Mouse (Mus musculus) lung, adult 10 weeks (tissue): ENCODE results near the gene Gm3417. TPM values are rescaled to one million over a fixed set of nuclear protein-coding genes. Genes with fewer than 3 reads are reported as not detected.

Experiments used
- polyA plus RNA-seq: library from polyadenylated mRNA; stranded (reverse); fragments of 350-450 nt; fragmentation: Illumina TruSeq; extraction: RNeasy Lipid Tissue Mini Kit (QIAGEN cat#74804); gene quantifications from one replicate; pipeline ENCODE4 v1.2.3, GENCODE M21; 2014; ENCODE audit warnings: low read depth, low replicate concordance; ENCODE audit not compliant: insufficient read depth

Gene Gm3417
- polyA plus RNA-seq: 1.0 TPM

GRCm38 (mm10) chr17:14978362-14979038 is at the start of gene Gm3417, which contains the start of gene 9030025P20Rik:
TSS of gene Gm3417 (minus strand) at chr17:14978790.
TSS of gene 9030025P20Rik (plus strand) at chr17:14978468.

GRCm38 (mm10) chr17:15009706-15010413 is 31.3 kb upstream of the Gm3417 start, which contains the start of gene Gm3435:
TSS of gene Gm3435 (plus strand) at chr17:15010176.

DNA sequence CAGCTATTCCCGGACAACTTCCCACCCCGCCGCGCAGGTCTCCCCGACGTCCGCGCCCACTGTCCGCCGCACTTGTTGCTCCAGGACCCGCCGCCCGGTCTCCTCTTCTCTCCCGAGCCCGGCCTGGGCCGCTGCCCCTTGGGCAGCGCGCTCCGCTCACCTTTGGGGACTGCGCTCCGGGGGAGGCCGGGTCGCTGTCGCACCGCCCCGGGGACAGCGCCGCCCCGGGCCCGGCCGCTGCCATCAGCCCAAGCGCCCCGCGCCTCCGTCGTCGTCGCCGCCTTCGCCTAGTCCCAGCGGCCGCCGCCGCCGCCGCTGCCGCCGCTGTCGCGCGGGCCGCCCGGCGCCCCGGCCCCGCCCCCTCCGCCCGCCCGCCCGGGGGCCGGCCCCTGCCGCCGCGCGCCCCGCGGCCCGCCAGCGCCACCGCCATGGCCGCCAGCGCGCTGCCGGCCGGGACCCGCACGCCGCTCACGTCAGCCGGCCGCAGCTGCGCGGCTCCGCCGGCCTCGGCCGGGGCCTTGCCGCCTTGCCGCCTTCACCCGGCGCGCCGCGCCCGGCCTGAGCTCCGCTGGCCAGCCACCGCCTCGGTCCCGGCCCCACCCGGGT is 17.5 kb downstream of the Gm3417 start, which contains the start of gene Phf10:
Phf10 (minus strand) TSS at position 323 of the 606 bp plus-strand sequence.

GRCm38 (mm10) chr17:14943009-14943728 is 35.4 kb downstream of the Gm3417 start, which contains the start of the genes Wdr27 and 1600012H06Rik:
TSS of gene Wdr27 (minus strand) at chr17:14943158.
TSS of gene 1600012H06Rik (plus strand) at chr17:14943184.

Other genes starting within 250 kb of the Gm3417 start
- gene Wdr27, start 35.6 kb downstream of the Gm3417 start, polyA plus RNA-seq: 15.5 TPM
- gene 1600012H06Rik, start 35.6 kb downstream of the Gm3417 start, polyA plus RNA-seq: 19.4 TPM
- 35.9 TPM for gene Phf10, start 17.5 kb downstream of the Gm3417 start, polyA plus RNA-seq
- 5.5 TPM for gene 9030025P20Rik, start 322 bp downstream of the Gm3417 start, polyA plus RNA-seq
- 1.0 TPM for gene Gm3435, start 31.4 kb upstream of the Gm3417 start, polyA plus RNA-seq
- 19.8 TPM for gene Ermard, start 62.4 kb upstream of the Gm3417 start, polyA plus RNA-seq
- 1.1 TPM for gene Tcte3, start 62.7 kb upstream of the Gm3417 start, polyA plus RNA-seq
- gene Gm3448, start 62.7 kb upstream of the Gm3417 start, polyA plus RNA-seq: 1.4 TPM